Mouse (Mus musculus): ENCODE measurements around the gene Dvl3. TPM values are rescaled to one million over a fixed set of nuclear protein-coding genes. Genes with fewer than 3 reads are reported as not detected.
"Not testable (repeated sequence)": the region's sequence is repeated elsewhere in the genome, so short reads cannot be mapped to it uniquely, and the experiment has no call there.

The Dvl3 gene
- 26.8 and 30.4 TPM in 2 replicates for polyA plus RNA-seq (2012; ENCODE audit: insufficient read depth, insufficient read length, missing spikeins)

DNA sequence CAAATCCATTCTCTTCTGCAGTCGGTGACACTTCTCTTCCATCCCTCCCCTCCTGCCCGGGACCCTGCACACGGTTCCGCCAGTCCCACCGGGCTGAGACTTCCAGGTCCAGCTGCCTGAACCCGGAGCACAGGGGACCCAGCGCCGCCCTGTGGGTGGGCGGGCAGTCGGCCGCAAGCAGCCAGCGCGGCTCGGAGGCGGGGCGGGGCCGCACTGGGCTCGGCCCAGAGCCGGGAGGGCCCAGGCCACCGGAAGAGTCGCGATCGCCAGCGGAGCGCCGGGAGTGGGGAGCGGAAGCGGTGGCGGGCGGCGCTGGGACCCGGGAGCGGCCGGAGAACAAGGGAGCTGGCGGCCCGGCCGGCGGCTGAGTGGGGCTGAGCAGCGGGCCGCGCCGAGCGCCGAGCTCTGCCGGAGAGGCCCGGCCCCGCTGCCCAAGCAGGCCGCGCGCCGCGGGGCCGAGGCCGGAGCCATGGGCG, at the start of gene Dvl3:
Gene Dvl3 (plus strand): TSS at position 257 of the 476 bp plus-strand sequence.
- peak within 1 kb of the TSS; percentile 95 for H3K4me3 ChIP-seq (ENCODE audit: insufficient read depth, low read length)
- TF ChIP-seq POLR2A (IDR thresholded peaks at IDR 0.05; ENCODE audit: borderline replicate concordance, low read depth, low read length) (peak; percentile 61; the same call in 1 of the 2 replicates), CTCF (IDR thresholded peaks at IDR 0.05; ENCODE audit: low read depth, low read length) (no peak)
- H3K27ac ChIP-seq (ENCODE audit: insufficient read depth, low read depth, low read length), result peak within 1 kb of the TSS; percentile 41
- peaks cover 7% of the 10 kb centered on the region for H3K4me1 ChIP-seq (ENCODE audit: control insufficient read depth, insufficient read depth, low read length)

DNA sequence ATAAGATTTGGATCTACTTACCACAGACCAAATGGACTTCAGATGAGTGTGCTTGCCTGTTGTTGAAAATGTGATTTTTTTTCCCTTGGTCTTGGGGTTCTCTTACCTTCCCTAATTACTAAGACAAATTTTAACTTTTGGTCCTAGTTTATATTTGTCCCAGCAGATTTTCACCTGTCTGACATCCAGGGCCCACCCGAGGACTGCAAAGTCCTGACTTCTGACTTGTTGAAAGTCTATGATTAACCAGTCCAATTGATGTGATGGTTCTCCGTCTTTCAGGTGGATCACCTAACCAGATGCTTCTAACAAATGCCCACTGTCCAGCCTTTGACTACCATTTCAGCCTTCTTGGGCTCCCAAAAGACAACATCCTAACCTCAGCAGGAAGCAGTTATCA, 45.8 kb upstream of the Dvl3 start:
- H3K4me1 ChIP-seq (ENCODE audit: control insufficient read depth, insufficient read depth, low read length), result no peaks in the 10 kb centered on the region
- TF ChIP-seq CTCF (IDR thresholded peaks at IDR 0.05; ENCODE audit: low read depth, low read length), result no peak
- TF ChIP-seq POLR2A (IDR thresholded peaks at IDR 0.05; ENCODE audit: borderline replicate concordance, low read depth, low read length), result no peak

DNA sequence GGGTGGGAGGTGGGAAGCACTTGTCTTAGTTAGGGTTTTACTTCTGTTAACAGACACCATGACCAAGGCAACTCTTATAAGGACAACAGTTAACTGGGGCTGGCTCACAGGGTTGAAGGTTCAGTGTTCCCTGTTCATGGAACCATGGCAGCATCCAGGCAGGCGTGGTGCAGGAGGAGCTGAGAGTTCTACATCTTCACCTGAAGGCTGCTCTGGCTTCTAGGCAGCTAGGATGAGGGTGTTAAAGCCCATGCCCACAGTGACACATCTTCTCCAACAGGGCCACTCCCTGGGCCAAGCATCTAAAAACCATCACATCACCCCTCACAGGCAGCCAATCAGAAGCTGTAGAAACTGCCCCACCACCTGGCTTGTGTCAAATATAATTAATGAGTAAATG, 45.1 kb upstream of the Dvl3 start:
- H3K4me3 ChIP-seq (ENCODE audit: insufficient read depth, low read length), result no peak overlapping the region
- H3K27ac ChIP-seq (ENCODE audit: insufficient read depth, low read depth, low read length), result no peak overlapping the region
- TF ChIP-seq POLR2A (IDR thresholded peaks at IDR 0.05; ENCODE audit: borderline replicate concordance, low read depth, low read length) (no peak), CTCF (IDR thresholded peaks at IDR 0.05; ENCODE audit: low read depth, low read length) (no peak)
- no peaks in the 10 kb centered on the region for H3K4me1 ChIP-seq (ENCODE audit: control insufficient read depth, insufficient read depth, low read length)

More for the DNA sequence above, 45.8 kb upstream of the Dvl3 start:
- H3K4me3 ChIP-seq (ENCODE audit: insufficient read depth, low read length), result no peak overlapping the region
- H3K27ac ChIP-seq (ENCODE audit: insufficient read depth, low read depth, low read length), result no peak overlapping the region

DNA sequence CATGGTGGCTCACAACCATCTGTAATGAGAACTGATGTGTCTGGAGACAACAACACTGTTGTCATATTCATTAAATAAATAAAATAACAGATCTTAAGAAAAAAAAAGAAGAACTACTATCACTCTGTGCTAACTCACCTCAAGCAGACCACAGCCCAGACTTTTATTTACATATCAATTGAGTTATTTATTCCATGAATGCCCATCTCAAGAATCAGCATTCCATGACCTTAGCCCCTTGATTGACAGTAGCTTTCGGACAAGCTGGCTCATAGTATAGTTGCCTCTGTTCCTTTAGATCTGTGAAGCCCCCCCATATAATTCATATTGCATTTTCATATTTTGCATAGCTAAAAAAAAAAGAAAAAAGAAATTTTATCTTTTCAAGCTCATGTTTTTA, 43.0 kb upstream of the Dvl3 start:
- no peaks in the 10 kb centered on the region for H3K4me1 ChIP-seq (ENCODE audit: control insufficient read depth, insufficient read depth, low read length)
- no peak for TF ChIP-seq CTCF (IDR thresholded peaks at IDR 0.05; ENCODE audit: low read depth, low read length)
- H3K4me3 ChIP-seq (ENCODE audit: insufficient read depth, low read length), result no peak overlapping the region

DNA sequence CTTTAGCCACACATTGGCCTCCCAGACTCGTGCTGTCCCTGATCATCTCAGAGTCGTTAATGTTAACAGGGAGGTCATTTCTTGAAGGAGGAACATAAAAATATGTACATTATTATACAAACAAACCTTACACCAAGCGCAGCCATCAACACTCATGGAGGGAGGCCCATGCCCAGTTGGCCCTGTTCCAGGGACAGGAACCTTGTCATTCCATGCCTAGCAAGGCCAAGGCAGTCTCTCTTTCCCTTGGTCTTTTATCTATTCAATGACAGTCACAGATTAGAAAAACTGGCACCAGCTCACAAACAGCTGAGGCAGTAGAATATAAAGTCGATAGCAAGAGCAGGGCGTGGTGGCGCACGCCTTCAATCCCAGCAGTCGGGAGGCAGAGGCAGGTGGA, 42.6 kb upstream of the Dvl3 start:
- TF ChIP-seq CTCF (IDR thresholded peaks at IDR 0.05; ENCODE audit: low read depth, low read length), result no peak
- no peak for TF ChIP-seq POLR2A (IDR thresholded peaks at IDR 0.05; ENCODE audit: borderline replicate concordance, low read depth, low read length)
- no peak overlapping the region for H3K4me3 ChIP-seq (ENCODE audit: insufficient read depth, low read length)
- no peaks in the 10 kb centered on the region for H3K4me1 ChIP-seq (ENCODE audit: control insufficient read depth, insufficient read depth, low read length)
- no peak overlapping the region for H3K27ac ChIP-seq (ENCODE audit: insufficient read depth, low read depth, low read length)

More for the DNA sequence above, 43.0 kb upstream of the Dvl3 start:
- H3K27ac ChIP-seq (ENCODE audit: insufficient read depth, low read depth, low read length), result no peak overlapping the region

DNA sequence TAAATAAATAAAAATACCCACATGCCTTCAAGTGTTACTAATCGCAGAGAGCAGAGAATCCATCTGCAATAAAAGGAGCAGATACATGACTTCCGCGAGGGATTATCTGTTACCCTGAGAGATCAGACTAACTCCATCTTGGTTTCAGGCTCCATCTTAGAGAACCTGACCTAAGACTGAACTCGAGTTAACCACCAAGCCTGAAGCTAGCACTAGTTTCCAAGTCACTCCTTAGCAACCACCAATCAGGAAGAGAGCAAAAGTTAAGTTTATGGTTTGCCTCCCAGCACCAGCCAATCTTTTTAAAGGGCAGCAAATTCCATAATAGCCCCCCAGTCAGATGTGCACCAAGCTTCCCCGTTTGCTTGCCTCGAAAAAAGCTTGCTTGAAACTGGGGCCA, 42.0 kb upstream of the Dvl3 start:
- no peaks in the 10 kb centered on the region for H3K4me1 ChIP-seq (ENCODE audit: control insufficient read depth, insufficient read depth, low read length)
- H3K4me3 ChIP-seq (ENCODE audit: insufficient read depth, low read length), result no peak overlapping the region
- no peak overlapping the region for H3K27ac ChIP-seq (ENCODE audit: insufficient read depth, low read depth, low read length)
- no peak for TF ChIP-seq CTCF (IDR thresholded peaks at IDR 0.05; ENCODE audit: low read depth, low read length)
- no peak for TF ChIP-seq POLR2A (IDR thresholded peaks at IDR 0.05; ENCODE audit: borderline replicate concordance, low read depth, low read length)

DNA sequence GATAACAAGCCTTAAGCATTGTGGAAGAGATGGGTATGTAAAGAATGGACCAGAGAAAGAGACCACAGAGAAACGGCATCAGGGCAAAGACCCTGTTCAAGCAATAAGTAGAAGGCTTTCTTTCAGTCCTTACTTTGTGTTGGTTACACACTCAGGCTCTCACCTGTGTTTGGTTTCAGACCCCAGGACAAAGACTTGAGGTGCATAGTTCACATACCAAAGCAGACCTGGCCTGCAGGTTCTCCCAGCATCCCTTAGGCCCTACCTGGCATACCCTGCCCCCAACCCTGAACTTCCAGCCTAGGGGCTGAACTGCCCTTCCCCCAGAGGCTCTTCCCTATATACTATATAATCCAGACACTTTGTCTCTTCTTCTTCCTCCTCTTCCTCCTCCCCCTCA, 41.4 kb upstream of the Dvl3 start:
- Histone ChIP-seq H3K4me3 (ENCODE audit: insufficient read depth, low read length) (no peak overlapping the region), H3K4me1 (ENCODE audit: control insufficient read depth, insufficient read depth, low read length) (no peaks in the 10 kb centered on the region), H3K27ac (ENCODE audit: insufficient read depth, low read depth, low read length) (no peak overlapping the region)
- TF ChIP-seq POLR2A (IDR thresholded peaks at IDR 0.05; ENCODE audit: borderline replicate concordance, low read depth, low read length), result no peak
- no peak for TF ChIP-seq CTCF (IDR thresholded peaks at IDR 0.05; ENCODE audit: low read depth, low read length)

DNA sequence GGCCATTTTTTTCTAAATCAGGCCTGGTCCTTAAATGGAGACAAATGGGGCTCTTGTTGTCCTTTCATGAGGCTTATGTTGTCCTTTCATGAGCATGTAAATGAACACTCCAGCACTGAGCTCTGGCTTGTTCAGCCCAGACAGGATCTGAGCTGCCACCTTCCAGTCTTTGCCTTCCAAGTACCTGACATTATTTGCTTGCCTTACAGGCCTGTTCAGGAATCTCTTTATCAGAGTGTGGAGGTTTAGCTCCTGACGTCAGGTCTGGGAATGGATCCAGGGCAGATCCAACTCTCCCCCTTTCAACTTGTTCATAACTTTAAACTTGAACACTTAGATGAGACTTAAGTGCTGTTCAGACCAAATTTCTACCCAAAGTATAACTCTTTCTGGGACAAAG, 39.9 kb upstream of the Dvl3 start:
- H3K4me3 ChIP-seq (ENCODE audit: insufficient read depth, low read length), result no peak overlapping the region
- no peak overlapping the region for H3K27ac ChIP-seq (ENCODE audit: insufficient read depth, low read depth, low read length)
- TF ChIP-seq CTCF (IDR thresholded peaks at IDR 0.05; ENCODE audit: low read depth, low read length) (no peak), POLR2A (IDR thresholded peaks at IDR 0.05; ENCODE audit: borderline replicate concordance, low read depth, low read length) (no peak)
- H3K4me1 ChIP-seq (ENCODE audit: control insufficient read depth, insufficient read depth, low read length), result no peaks in the 10 kb centered on the region

DNA sequence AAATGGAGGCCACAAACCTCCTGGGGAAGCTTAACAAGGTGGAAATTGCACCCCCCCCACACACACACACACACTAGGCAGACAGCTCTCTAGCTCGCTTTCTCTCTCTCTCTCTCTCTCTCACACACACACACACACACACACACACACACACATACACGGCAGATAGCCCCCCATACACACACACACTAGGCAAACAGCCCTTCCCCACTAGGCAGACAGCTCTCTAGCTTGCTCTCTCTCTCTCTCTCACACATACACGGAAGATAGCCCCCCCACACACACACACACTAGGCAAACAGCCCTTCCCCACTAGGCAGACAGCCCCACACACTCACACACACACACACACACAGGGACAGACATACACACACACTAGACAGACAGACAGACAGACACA, 39.5 kb upstream of the Dvl3 start:
- H3K4me3 ChIP-seq (ENCODE audit: insufficient read depth, low read length), result no peak overlapping the region
- H3K27ac ChIP-seq (ENCODE audit: insufficient read depth, low read depth, low read length), result no peak overlapping the region
- no peak for TF ChIP-seq CTCF (IDR thresholded peaks at IDR 0.05; ENCODE audit: low read depth, low read length)
- no peaks in the 10 kb centered on the region for H3K4me1 ChIP-seq (ENCODE audit: control insufficient read depth, insufficient read depth, low read length)

DNA sequence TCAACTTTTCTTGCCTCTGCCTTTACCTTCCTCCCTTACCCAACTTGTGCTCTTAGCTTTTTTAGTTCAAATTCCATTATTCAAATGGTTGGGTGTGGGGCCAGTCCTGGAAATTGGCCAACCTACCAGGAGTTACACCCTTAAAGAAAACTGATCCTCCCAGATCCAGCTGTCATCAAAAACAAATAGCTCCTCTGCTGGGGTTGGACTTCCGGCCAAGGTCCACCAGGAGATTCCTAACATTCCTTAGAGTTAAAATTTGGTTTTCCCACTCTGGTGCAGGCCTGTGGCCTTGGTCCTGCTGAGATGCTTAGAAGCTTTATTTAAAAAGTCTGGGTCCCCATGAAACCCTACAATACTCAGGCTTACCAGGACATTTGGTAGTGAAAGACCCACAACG, 38.3 kb upstream of the Dvl3 start:
- Histone ChIP-seq H3K4me3 (ENCODE audit: insufficient read depth, low read length) (no peak overlapping the region), H3K27ac (ENCODE audit: insufficient read depth, low read depth, low read length) (no peak overlapping the region), H3K4me1 (ENCODE audit: control insufficient read depth, insufficient read depth, low read length) (no peaks in the 10 kb centered on the region)
- no peak for TF ChIP-seq POLR2A (IDR thresholded peaks at IDR 0.05; ENCODE audit: borderline replicate concordance, low read depth, low read length)

DNA sequence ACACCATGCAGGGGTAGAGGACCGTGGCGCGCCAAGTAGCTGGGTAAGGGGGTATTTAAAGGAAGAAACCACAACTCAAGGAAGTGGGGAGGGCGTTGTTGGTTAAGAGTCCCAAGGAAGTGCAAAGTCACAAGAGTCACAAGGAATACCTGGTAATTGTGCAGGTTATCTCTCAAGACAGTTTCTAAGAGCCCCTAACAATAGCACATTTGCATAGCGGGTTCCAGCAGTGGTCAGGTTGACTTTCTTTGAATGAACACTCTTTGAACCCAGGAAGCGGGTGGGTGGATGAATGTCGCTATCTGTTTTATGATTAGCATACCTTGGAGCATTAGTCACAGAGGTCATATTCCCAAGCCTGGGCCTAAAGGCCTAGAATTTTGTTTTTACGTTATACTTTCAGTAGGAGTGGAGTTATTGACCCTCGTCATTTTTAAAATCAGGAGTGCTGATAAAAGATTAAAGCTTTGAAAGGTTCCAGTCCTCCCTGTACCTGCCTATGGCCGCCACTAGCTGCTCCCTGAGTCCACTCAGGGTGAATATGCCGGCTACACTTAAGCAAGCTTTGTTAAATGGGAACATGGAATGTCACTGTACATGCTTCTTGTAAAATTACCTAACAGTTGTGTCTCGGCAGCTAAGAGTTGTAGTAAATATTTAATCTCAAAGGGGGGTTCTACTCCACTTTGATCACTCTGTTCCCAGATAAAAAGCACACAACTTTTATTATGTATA, 37.6 kb upstream of the Dvl3 start:
- not testable (repeated sequence) for H3K4me1 ChIP-seq (ENCODE audit: control insufficient read depth, insufficient read depth, low read length); H3K4me3 ChIP-seq (ENCODE audit: insufficient read depth, low read length); H3K27ac ChIP-seq (ENCODE audit: insufficient read depth, low read depth, low read length)

Data from bone marrow macrophage, adult 2 months (primary cell).